Mouse (Mus musculus): ENCODE data around the gene Itgb4. TPM values are rescaled to one million over a fixed set of nuclear protein-coding genes. Genes with fewer than 3 reads are reported as not detected.

Itgb4 gene
- 53.2 and 133 TPM in 2 replicates for polyA plus RNA-seq (2012; rRNA removed)

- peak within 1 kb of the TSS; percentile 92 for H3K27ac ChIP-seq (ENCODE audit: insufficient read depth, low read depth, low read length)
- TF ChIP-seq POLR2A (IDR thresholded peaks at IDR 0.05; ENCODE audit: low read depth, low read length), result no peak; the same call in none of the 2 replicates
- no peak for TF ChIP-seq CTCF (IDR thresholded peaks at IDR 0.05; ENCODE audit: extremely low read depth, insufficient read length, insufficient replicate concordance, low read depth, low read length)
These were observed at the start of gene Itgb4 for GRCm38 (mm10) chr11:115974309-115975082. Itgb4 (plus strand) TSS chr11:115974709.

DNA sequence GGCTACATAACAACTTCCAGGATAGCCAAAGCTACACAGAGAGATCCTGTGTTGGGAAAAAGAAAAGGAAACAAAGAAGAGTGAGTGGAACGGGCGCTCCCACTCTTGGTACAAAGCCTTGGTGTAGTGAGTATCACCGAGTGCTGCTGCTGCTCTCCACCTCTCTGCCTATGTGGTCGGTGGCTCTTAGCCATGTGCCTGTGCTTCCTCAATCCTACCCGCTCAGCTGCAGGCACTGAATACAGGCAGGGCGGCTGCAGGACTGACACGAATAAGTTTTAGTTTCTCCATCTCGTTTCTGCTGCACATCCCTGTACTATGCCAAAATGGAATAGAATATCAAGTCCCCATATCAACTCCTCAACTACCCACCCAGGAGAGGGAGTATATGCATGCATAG, 45.5 kb upstream of the Itgb4 start:
- Histone ChIP-seq H3K27ac (ENCODE audit: insufficient read depth, low read depth, low read length) (no peak overlapping the region), H3K36me3 (ENCODE audit: control insufficient read depth, insufficient read depth, low read length) (peaks cover 24% of the 10 kb centered on the region), H3K27me3 (ENCODE audit: control insufficient read depth, insufficient read depth, low read length) (no peaks in the 10 kb centered on the region), H3K4me1 (ENCODE audit: control insufficient read depth, insufficient read depth, insufficient read length, low read length) (peaks cover 6% of the 10 kb centered on the region; the same call in 1 of the 2 replicates), H3K4me3 (ENCODE audit: low read depth, low read length) (no peak overlapping the region)
- no peak for TF ChIP-seq CTCF (IDR thresholded peaks at IDR 0.05; ENCODE audit: extremely low read depth, insufficient read length, insufficient replicate concordance, low read depth, low read length)
- TF ChIP-seq POLR2A (IDR thresholded peaks at IDR 0.05; ENCODE audit: low read depth, low read length), result no peak
- WGBS, result 87% methylated on average over 8 of the region's 8 CpGs

More at GRCm38 (mm10) chr11:115974309-115975082, at the start of gene Itgb4:
- H3K36me3 ChIP-seq (ENCODE audit: control insufficient read depth, insufficient read depth, low read length), result peaks cover 15% of the 10 kb centered on the region
- H3K27me3 ChIP-seq (ENCODE audit: control insufficient read depth, insufficient read depth, low read length), result no peaks in the 10 kb centered on the region
- 7% methylated on average over 58 of the region's 58 CpGs for WGBS
- peaks cover 22% of the 10 kb centered on the region for H3K4me1 ChIP-seq (ENCODE audit: control insufficient read depth, insufficient read depth, insufficient read length, low read length)
- H3K4me3 ChIP-seq (ENCODE audit: low read depth, low read length), result peak within 1 kb of the TSS; percentile 79

- WGBS, result 63% methylated on average over 3 of the region's 3 CpGs
- peaks cover 6% of the 10 kb centered on the region; the same call in 1 of the 2 replicates for H3K4me1 ChIP-seq (ENCODE audit: control insufficient read depth, insufficient read depth, insufficient read length, low read length)
- H3K27ac ChIP-seq (ENCODE audit: insufficient read depth, low read depth, low read length), result no peak overlapping the region
- no peaks in the 10 kb centered on the region for H3K27me3 ChIP-seq (ENCODE audit: control insufficient read depth, insufficient read depth, low read length)
- peaks cover 22% of the 10 kb centered on the region for H3K36me3 ChIP-seq (ENCODE audit: control insufficient read depth, insufficient read depth, low read length)
- TF ChIP-seq POLR2A (IDR thresholded peaks at IDR 0.05; ENCODE audit: low read depth, low read length) (no peak), CTCF (IDR thresholded peaks at IDR 0.05; ENCODE audit: extremely low read depth, insufficient read length, insufficient replicate concordance, low read depth, low read length) (no peak)
- H3K4me3 ChIP-seq (ENCODE audit: low read depth, low read length), result no peak overlapping the region
These were observed 44.7 kb upstream of the Itgb4 start for GRCm38 (mm10) chr11:115929818-115930217.

DNA sequence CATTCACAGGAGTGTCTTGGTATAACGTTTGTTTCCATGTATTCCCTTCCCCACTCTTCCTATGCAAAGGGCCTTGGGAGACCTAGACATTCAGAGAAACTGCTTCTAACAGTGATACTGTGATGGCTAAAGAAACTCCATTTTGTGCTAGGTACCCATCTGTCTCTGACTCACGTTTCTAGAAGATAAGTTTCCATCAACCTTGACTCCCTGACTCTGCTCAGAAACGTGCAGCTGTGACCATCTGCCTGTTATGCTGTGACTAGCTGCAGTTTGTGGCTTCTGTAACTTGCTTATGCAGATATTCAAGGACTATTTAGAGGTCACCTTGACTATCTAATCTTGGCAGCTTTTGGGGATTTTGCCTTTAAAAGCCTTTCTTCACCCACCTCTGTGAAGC, 43.3 kb upstream of the Itgb4 start:
- peaks cover 3% of the 10 kb centered on the region; the same call in 1 of the 2 replicates for H3K4me1 ChIP-seq (ENCODE audit: control insufficient read depth, insufficient read depth, insufficient read length, low read length)
- no peaks in the 10 kb centered on the region for H3K27me3 ChIP-seq (ENCODE audit: control insufficient read depth, insufficient read depth, low read length)
- 64% methylated on average over 3 of the region's 3 CpGs for WGBS
- TF ChIP-seq CTCF (IDR thresholded peaks at IDR 0.05; ENCODE audit: extremely low read depth, insufficient read length, insufficient replicate concordance, low read depth, low read length) (no peak), POLR2A (IDR thresholded peaks at IDR 0.05; ENCODE audit: low read depth, low read length) (no peak)
- H3K27ac ChIP-seq (ENCODE audit: insufficient read depth, low read depth, low read length), result no peak overlapping the region
- H3K4me3 ChIP-seq (ENCODE audit: low read depth, low read length), result no peak overlapping the region
- H3K36me3 ChIP-seq (ENCODE audit: control insufficient read depth, insufficient read depth, low read length), result peaks cover 28% of the 10 kb centered on the region

GRCm38 (mm10) chr11:115933108-115933746, 41.3 kb upstream of the Itgb4 start, which contains the start of the genes Sap30bp and Recql5:
Sap30bp (plus strand) TSS chr11:115933282.
Recql5 (minus strand) TSS chr11:115933477.
- H3K27me3 ChIP-seq (ENCODE audit: control insufficient read depth, insufficient read depth, low read length), result no peaks in the 10 kb centered on the region
- TF ChIP-seq POLR2A (IDR thresholded peaks at IDR 0.05; ENCODE audit: low read depth, low read length), result peak; percentile 31
- TF ChIP-seq CTCF (IDR thresholded peaks at IDR 0.05; ENCODE audit: extremely low read depth, insufficient read length, insufficient replicate concordance, low read depth, low read length), result no peak
- H3K27ac ChIP-seq (ENCODE audit: insufficient read depth, low read depth, low read length), result no peak within 1 kb of the TSS
- peaks cover 26% of the 10 kb centered on the region for H3K36me3 ChIP-seq (ENCODE audit: control insufficient read depth, insufficient read depth, low read length)
- WGBS, result under 1% methylated on average over 28 of the region's 28 CpGs
- H3K4me3 ChIP-seq (ENCODE audit: low read depth, low read length), result peak within 1 kb of the TSS; percentile 94
- H3K4me1 ChIP-seq (ENCODE audit: control insufficient read depth, insufficient read depth, insufficient read length, low read length), result peaks cover 3% of the 10 kb centered on the region; the same call in 1 of the 2 replicates

GRCm38 (mm10) chr11:115933747-115934110, 40.8 kb upstream of the Itgb4 start:
- WGBS, result under 1% methylated on average over 16 of the region's 16 CpGs
- Histone ChIP-seq H3K4me1 (ENCODE audit: control insufficient read depth, insufficient read depth, insufficient read length, low read length) (peaks cover 3% of the 10 kb centered on the region; the same call in 1 of the 2 replicates), H3K27ac (ENCODE audit: insufficient read depth, low read depth, low read length) (no peak overlapping the region), H3K36me3 (ENCODE audit: control insufficient read depth, insufficient read depth, low read length) (peaks cover 26% of the 10 kb centered on the region), H3K4me3 (ENCODE audit: low read depth, low read length) (peak overlapping the region; percentile 94), H3K27me3 (ENCODE audit: control insufficient read depth, insufficient read depth, low read length) (no peaks in the 10 kb centered on the region)
- TF ChIP-seq POLR2A (IDR thresholded peaks at IDR 0.05; ENCODE audit: low read depth, low read length) (no peak), CTCF (IDR thresholded peaks at IDR 0.05; ENCODE audit: extremely low read depth, insufficient read length, insufficient replicate concordance, low read depth, low read length) (no peak)
